Mouse (Mus musculus) layer of hippocampus, adult 8-10 months (tissue): Measurements from ENCODE around the gene Cdh20. TPM values are rescaled to one million over a fixed set of nuclear protein-coding genes. Genes with fewer than 3 reads are reported as not detected.
"Not testable (repeated sequence)": the region's sequence is repeated elsewhere in the genome, so short reads cannot be mapped to it uniquely, and the experiment has no call there.

Experiments
- DNase-seq, 2 experiments: peaks; one replicate each; pipeline ENCODE4 v3.0.0; 2022; ENCODE audit warnings: low spot score in 2 of 2
- total RNA-seq, 4 experiments: library from RNA; stranded (reverse); gene quantifications; 2 replicates each; pipeline ENCODE4 v1.2.4; 2022

Gene Cdh20
- total RNA-seq, 4 experiments from 2014 or later, result 14.1 to 17.7 (median 16.0) TPM

DNA sequence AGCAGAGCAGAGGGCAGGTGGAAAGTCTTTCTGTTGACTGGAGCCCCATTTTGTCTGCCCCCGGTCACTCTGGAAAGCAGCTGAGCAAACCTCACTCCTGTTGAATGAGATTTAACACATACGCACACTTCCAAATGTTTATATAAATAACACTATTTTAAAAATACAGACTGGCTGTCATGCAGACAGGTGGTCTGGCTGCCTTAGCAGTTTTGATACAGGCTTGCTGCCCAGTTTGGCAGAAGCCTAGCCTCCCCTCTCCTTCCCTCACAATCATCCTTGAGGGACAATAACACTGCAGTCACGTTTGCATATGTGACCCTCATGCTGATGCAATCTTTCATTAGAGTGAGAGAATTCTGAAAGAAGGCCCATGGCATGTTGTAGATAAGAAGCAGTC lies 144.1 kb downstream of the Cdh20 start:
- no peak for DNase-seq

DNA sequence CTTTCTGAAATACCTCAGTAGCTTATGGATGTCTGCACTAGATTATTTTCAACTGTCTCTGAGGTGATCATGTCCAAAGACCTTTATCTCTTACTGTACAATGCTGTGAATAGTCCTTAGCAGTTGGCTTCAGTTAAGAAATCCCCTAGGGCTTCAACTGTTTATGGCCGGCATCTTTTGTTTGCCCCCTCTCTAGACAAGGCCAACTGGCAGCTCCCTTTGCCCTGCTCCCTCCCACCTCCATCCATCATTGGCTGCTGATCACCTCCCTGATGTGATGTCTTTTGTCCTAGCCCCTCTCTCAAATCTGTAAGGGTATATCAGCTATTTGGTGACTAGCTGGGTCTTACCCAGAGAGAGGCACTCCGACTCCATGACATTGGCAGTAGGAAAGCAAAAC lies 148.2 kb downstream of the Cdh20 start:
- DNase-seq, result no peak

GRCm38 (mm10) chr1:104917307-104917836 lies 149.0 kb downstream of the Cdh20 start:
- no peak for DNase-seq

DNA sequence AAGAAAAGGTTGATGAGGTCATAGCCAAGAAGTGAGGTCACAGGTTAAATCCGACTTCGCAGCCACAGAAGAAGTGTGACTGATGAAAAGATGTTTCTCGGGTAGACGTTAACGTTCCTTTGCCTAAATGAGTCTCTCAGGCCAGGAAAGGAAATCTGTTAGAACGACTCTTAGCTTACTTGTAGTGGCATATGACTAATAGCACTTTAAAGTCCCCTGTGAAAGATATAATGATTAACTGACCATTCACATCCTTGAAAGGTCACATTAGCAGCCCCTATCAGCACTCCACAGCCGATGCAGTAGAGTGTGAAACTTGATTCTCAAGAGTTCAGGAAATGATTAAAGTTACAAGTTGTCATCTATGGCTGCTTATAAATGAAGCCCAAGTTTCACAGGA lies 164.7 kb downstream of the Cdh20 start:
- no peak for DNase-seq

DNA sequence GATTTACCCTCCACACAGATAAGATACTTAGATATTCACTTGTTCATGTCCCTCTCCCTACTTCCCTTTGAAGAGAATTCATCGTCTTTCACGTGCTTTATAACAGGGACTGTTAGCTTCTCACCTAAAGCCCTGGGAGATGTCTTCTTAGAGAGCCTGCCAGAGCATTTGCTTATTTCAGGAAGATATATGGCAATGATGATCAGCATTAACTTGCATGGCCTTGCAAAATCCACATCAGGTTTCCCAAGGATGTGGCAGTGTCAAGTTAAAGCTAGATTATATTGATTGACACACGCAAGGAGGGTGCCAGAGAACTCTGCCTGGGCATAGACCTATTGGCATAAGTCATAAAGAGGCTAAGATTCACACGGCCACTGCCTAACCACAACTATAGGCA lies 168.6 kb downstream of the Cdh20 start:
- DNase-seq, result no peak

DNA sequence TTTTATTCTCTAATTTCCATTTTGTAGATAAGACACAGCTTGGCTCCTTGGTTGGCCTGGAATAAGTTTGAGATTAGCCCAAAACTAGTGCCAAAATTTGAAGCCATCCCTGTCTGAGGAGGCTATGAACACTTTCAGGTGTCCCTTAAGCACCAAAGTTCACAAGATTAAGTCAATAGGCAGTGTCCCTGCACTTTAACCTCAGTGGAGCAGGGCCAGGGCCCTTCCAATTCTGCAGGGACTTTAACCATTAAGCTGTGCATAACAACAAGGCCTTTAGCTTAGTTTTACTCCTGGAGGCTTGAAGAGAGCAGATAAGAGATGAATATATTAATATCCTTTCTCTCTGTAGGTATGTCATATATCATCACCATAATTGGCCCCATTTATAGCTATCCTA lies 170.8 kb downstream of the Cdh20 start:
- no peak for DNase-seq

GRCm38 (mm10) chr1:104944470-104945109 lies 176.3 kb downstream of the Cdh20 start:
- DNase-seq, result peak; percentile 35 to 55

- no peak for DNase-seq
Observed at GRCm38 (mm10) chr1:104945110-104945489, 176.8 kb downstream of the Cdh20 start.

GRCm38 (mm10) chr1:104949640-104950039 lies 181.3 kb downstream of the Cdh20 start:
- DNase-seq, result not testable (repeated sequence)

- peak in 1 of 2 experiments; percentile 19 for DNase-seq
Observed at GRCm38 (mm10) chr1:104957046-104957445, 188.7 kb downstream of the Cdh20 start.

DNA sequence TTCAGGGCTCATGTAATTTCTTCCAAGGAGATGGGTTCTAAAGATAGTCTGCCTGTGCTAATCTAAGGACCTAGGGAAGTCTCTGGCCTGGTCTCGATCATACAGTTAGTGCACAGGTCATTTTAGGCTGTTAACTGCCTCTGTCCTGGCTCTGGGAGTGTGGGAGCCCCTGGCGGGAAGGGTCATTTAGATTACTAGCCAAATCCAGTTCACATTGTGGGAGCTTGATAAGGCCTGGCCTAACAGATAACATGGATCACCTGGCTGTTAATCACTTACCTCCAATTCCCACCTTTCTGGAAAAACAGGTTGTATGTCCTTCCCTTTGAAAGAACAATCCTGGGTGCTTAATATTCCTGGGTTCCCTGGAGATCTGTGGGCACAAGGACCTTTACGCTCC lies 193.3 kb downstream of the Cdh20 start:
- DNase-seq, result no peak

DNA sequence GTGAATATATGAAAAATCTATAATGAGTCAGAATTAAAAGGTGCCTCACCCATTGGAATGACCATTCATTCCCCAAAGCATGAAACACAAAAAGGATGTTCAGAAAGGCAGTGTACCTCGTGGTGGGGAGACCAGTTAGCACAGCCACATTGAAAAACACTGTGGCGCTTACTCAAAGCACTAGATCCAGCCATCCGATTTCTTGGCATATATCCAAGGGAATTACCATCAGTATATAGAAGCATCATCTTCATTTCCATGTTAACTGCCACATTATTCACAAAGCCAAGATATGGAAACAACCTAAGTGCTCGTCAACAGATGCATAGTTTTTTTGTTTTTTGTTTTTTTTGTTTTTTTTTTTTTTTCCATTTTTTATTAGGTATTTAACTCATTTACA lies 193.9 kb downstream of the Cdh20 start:
- DNase-seq, result no peak

GRCm38 (mm10) chr1:104979068-104979467 lies 210.7 kb downstream of the Cdh20 start:
- DNase-seq, result peak in 1 of 2 experiments; percentile 20

GRCm38 (mm10) chr1:104980273-104980672 lies 211.9 kb downstream of the Cdh20 start:
- no peak for DNase-seq

DNA sequence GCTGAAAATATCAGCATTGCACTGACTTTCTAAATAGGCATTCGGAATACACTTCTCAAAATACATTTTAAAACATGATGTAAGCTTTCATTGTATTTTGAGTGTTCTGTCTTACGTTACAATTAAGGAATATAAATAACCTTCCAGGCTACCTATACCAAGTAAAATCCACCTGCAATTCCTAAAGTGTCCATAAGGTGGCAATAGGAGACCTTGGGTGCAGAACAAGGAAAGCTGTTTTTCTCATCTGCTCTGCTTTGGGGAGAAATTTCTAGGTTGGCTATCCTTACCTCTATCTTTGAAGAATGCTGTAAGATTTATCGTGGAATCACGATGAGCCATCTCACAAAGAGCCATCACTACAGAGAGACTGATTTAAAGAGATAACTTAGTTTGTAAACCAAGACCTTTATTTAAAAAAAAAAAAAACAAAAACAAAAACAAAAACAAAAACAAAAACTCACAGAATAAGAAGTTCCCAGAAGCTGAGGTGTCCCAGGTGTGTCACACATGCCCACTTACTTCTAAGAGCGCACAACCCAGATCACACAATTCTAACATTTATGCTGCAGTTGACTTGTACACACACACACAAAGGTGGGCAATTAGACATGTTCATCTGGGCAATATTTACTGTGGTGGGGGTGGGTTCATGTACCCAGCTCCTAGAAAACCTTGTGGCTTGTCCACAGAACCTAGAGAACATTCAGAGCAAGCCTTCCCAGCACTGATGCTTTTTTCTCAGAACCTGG lies 218.1 kb downstream of the Cdh20 start:
- DNase-seq, result no peak

DNA sequence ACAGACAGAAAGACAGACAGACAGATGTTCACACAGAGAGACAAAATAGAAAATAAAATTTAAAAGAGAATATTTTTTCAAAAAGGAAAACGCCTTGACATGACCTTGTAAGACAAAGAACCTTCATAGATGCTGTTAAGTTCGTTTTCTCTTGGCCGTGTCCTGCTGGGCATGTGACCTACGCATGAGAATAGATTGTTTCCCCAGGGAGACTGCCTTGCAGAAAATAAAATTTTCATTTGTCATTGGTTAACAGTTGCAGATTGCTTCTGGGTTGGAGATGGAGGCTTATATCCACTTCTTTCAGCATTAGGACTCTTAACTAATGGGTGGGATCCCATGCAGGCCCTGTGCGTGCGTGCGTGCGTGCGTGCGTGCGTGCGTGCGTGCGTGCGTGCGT lies 219.2 kb downstream of the Cdh20 start:
- DNase-seq, result no peak

GRCm38 (mm10) chr1:104992441-104992840 lies 224.1 kb downstream of the Cdh20 start:
- no peak for DNase-seq

- no peak for DNase-seq
Observed at GRCm38 (mm10) chr1:104993905-104994611, 225.7 kb downstream of the Cdh20 start.

GRCm38 (mm10) chr1:104994612-104994986 lies 226.3 kb downstream of the Cdh20 start:
- DNase-seq, result no peak

DNA sequence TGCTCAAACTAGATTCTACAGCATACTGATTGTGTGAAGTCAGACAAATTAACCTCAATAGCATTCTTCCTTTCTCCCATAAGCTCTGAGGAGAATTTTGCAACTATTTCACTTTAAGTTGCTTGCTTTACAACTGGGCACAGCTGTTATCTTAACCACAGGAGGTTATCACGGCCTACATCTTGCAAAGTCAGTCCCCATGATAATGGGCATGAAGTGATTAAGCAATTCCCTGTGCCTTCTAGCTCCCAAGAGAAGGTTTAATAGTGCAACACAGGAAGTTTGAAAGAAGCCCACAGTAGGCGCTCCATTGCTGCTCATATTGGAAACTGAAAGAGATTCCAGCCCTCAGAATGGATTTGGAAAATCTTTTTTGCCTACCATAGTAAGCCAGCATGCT lies 229.5 kb downstream of the Cdh20 start:
- DNase-seq, result no peak

DNA sequence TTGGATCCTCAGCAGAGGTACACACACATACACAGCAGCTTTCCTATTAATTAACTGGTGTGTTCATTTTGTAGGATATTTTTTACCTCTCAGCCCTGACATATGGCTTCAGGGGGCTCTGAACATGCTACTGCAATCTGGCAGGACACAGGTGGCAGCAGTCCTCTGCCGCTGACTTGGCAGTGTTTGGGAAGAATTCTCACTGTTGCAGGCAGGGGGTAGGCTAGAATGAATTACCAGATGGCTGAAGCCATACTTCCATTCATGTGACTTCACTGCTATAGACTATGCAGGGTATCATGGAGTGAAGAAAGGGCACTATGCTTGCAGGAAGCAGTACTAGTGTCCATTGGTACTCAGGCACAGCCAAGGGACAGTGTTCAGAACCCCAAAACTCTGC lies 233.8 kb downstream of the Cdh20 start:
- no peak for DNase-seq

DNA sequence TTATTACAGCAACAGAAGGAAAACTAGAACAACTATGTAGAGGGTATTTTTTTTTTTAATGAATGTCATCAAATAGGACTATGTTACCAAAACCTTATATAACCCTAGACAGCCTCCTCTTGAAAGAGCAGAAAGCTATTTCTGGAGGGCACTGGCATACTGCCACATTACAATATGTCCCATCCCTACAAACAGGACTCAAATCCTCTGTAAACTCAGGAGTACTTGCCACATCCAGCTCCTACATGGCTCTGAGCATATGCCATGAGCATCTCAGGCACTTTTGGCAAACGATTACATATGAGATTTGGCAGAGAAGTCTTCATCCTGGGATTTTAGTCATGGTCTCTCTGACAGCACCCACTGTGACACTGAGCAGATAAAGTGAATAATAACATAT lies 235.5 kb downstream of the Cdh20 start:
- no peak for DNase-seq
